Mouse (Mus musculus) lung, postnatal 25 days (tissue): ENCODE measurements around the gene Aldh1l1.
"Not testable (repeated sequence)": the region's sequence is repeated elsewhere in the genome, so short reads cannot be mapped to it uniquely, and the experiment has no call there.

ENCODE experiments used
- DNase-seq: peaks from one replicate; pipeline ENCODE4 v3.0.0; 2022; ENCODE audit warnings: low spot score

The Aldh1l1 gene

GRCm38 (mm10) chr6:90621584-90621890 is 135.3 kb downstream of the Aldh1l1 start:
- no peak for DNase-seq

- no peak for DNase-seq
Measured at GRCm38 (mm10) chr6:90622758-90623455, 136.7 kb downstream of the Aldh1l1 start.

GRCm38 (mm10) chr6:90623456-90623836 is 137.2 kb downstream of the Aldh1l1 start:
- no peak for DNase-seq

- peak; percentile 71 for DNase-seq
Measured at GRCm38 (mm10) chr6:90624184-90624583, 138.0 kb downstream of the Aldh1l1 start.

GRCm38 (mm10) chr6:90624733-90625132 is 138.5 kb downstream of the Aldh1l1 start:
- peak; percentile 62 for DNase-seq

GRCm38 (mm10) chr6:90625207-90625994 is 139.2 kb downstream of the Aldh1l1 start:
- DNase-seq: no peak

GRCm38 (mm10) chr6:90627556-90627955 is 141.3 kb downstream of the Aldh1l1 start:
- no peak for DNase-seq

- DNase-seq: no peak
Measured at GRCm38 (mm10) chr6:90629506-90629905, 143.3 kb downstream of the Aldh1l1 start.

GRCm38 (mm10) chr6:90630427-90630826 is 144.2 kb downstream of the Aldh1l1 start:
- no peak for DNase-seq

GRCm38 (mm10) chr6:90632526-90632925 is 146.3 kb downstream of the Aldh1l1 start:
- DNase-seq: not testable (repeated sequence)

GRCm38 (mm10) chr6:90635081-90635480 is 148.9 kb downstream of the Aldh1l1 start:
- DNase-seq: no peak

- DNase-seq: no peak
Measured at GRCm38 (mm10) chr6:90635611-90636010, 149.4 kb downstream of the Aldh1l1 start.

GRCm38 (mm10) chr6:90643057-90643456 is 156.8 kb downstream of the Aldh1l1 start:
- DNase-seq: no peak

GRCm38 (mm10) chr6:90644965-90645364 is 158.7 kb downstream of the Aldh1l1 start:
- no peak for DNase-seq

GRCm38 (mm10) chr6:90648391-90648790 is 162.2 kb downstream of the Aldh1l1 start:
- DNase-seq: no peak

GRCm38 (mm10) chr6:90649279-90649678 is 163.1 kb downstream of the Aldh1l1 start:
- no peak for DNase-seq
